8 mouse cellular contexts compared by ENCODE assay signal in genomic region chr2:102682168-102682567, GRCm38 (mm10). TPM values are rescaled to one million over a fixed set of nuclear protein-coding genes. Genes with fewer than 3 reads are reported as not detected.
DNase-seq lines count a peak whose midpoint lies in the region; ATAC-seq lines count a peak whose summit lies in the region.

No protein-coding gene starts in this region.

- intact Hi-C loops in left cerebral cortex, postnatal 4 days (cut with DNase I), result loop anchor here (10.0 kb wide), 2 partner anchors 333 to 383 kb away; no protein-coding TSS in a partner anchor

- no peak for ATAC-seq in CD4-positive, CD25-positive, alpha-beta regulatory T cell, adult 4 months

- peak; percentile 62 for DNase-seq in CD4-positive, CD25-positive, alpha-beta regulatory T cell, adult 2 months (ENCODE audit: low read depth, low spot score)
- DNase-seq in left cerebral cortex, postnatal 4 days, result peak; percentile 61
- no peak for DNase-seq in left cerebral cortex, adult 9 months (ENCODE audit: low spot score in 2 of 2)
- DNase-seq in c-Kit-positive CD71-positive TER-119-positive erythroid progenitor cells, embryonic 14.5 days (ENCODE audit: low spot score), result peak; percentile 23
- peak; percentile 47 for DNase-seq in induced T-regulatory cell, adult 2 months (ENCODE audit: low read depth)
- DNase-seq in retina, embryonic 14.5 days (ENCODE audit: low spot score), result peak; percentile 69
- DNase-seq in frontal cortex, postnatal 14 days (ENCODE audit: low spot score in 2 of 2), result no peak

RNA-seq across cellular contexts. Expression of gene Slc1a2, which starts 23.7 kb away (rescaled TPM):
- under 1 TPM in 1 of 2 experiments, not detected in 1; 0.09 TPM for polyA plus RNA-seq in CD4-positive, CD25-positive, alpha-beta regulatory T cell, adult 4 months (2017; shearing (Covaris generic))
- 100 to 1,000 TPM; 197 to 218 TPM for total RNA-seq in left cerebral cortex, postnatal 4 days (2021)

Comparison
In these comparisons a context has a peak if more than half of its experiments do, and no peak if none do; other contexts are left out.
1. DNase-seq: peak in CD4-positive, CD25-positive, alpha-beta regulatory T cell, adult 2 months (single experiment), left cerebral cortex, postnatal 4 days (single experiment), c-Kit-positive CD71-positive TER-119-positive erythroid progenitor cells, embryonic 14.5 days (single experiment), induced T-regulatory cell, adult 2 months (single experiment) and retina, embryonic 14.5 days (single experiment); none in left cerebral cortex, adult 9 months (0 of 2) and frontal cortex, postnatal 14 days (0 of 2).